Mouse (Mus musculus) lung, adult 2 months (tissue): Measurements from ENCODE around the gene Coil.

Source experiments
- CTCF ChIP-seq: fragments of 200-500 bp; IDR thresholded peaks from 2 replicates; pipeline ENCODE4 v1.5.1; 2011; ENCODE audit warnings: mild to moderate bottlenecking, low read length, control low read depth; ENCODE audit not compliant: insufficient read depth
- POLR2A ChIP-seq: fragments of 200-500 bp; IDR thresholded peaks from 2 replicates; pipeline ENCODE4 v1.6.1; 2011; ENCODE audit warnings: low read depth, mild to moderate bottlenecking, control low read depth, low read length, borderline replicate concordance; ENCODE audit errors: extremely low read depth

GRCm38 (mm10) chr11:88955217-88955969 is 14.7 kb upstream of the Coil start, which contains the start of gene Scpep1:
- TF ChIP-seq CTCF (peak; percentile 55), POLR2A (peak; percentile 70; the same call in 1 of the 2 replicates)
